22 mouse cellular contexts compared by ENCODE assay signal in genomic region chr9:63356721-63357120, GRCm38 (mm10). TPM values are rescaled to one million over a fixed set of nuclear protein-coding genes. Genes with fewer than 3 reads are reported as not detected.
DNase-seq lines count a peak whose midpoint lies in the region; ATAC-seq and TF ChIP-seq lines count a peak whose summit lies in the region.
"Had no signal": no experiment of that assay in that cellular context is flagged by ENCODE, and none has a peak within 500 bp of the region (broad histone marks: within the 10 kb centered on the region; RNA-seq: fewer than 3 reads in every experiment).

No protein-coding gene starts in this region.

- H3K9me3 ChIP-seq in kidney, embryonic 15.5 days (replicated peaks) = no peaks in the 10 kb centered on the region
- H3K9me3 ChIP-seq: embryonic facial prominence, embryonic 13.5 days; embryonic facial prominence, embryonic 15.5 days; forebrain, embryonic 10.5 days; forebrain, embryonic 12.5 days had no signal

- H3K27me3 ChIP-seq in kidney, embryonic 15.5 days = no peaks in the 10 kb centered on the region
- H3K27me3 ChIP-seq: embryonic facial prominence, embryonic 13.5 days; embryonic facial prominence, embryonic 15.5 days; forebrain, embryonic 12.5 days had no signal

- no peak overlapping the region for H3K4me2 ChIP-seq in kidney, embryonic 15.5 days
- H3K4me2 ChIP-seq: embryonic facial prominence, embryonic 13.5 days; embryonic facial prominence, embryonic 15.5 days; forebrain, embryonic 12.5 days had no signal

- no peak overlapping the region for H3K9ac ChIP-seq in kidney, embryonic 15.5 days
- H3K9ac ChIP-seq: embryonic facial prominence, embryonic 13.5 days; embryonic facial prominence, embryonic 15.5 days; forebrain, embryonic 12.5 days had no signal

- H3K4me1 ChIP-seq in kidney, embryonic 15.5 days = peaks cover 23% of the 10 kb centered on the region
- H3K4me1 ChIP-seq: embryonic facial prominence, embryonic 13.5 days; embryonic facial prominence, embryonic 15.5 days; forebrain, embryonic 10.5 days; forebrain, embryonic 12.5 days had no signal

- no peak overlapping the region for H3K4me3 ChIP-seq in kidney, embryonic 15.5 days (replicated peaks)
- H3K4me3 ChIP-seq in layer of hippocampus, adult 2 months = no peak overlapping the region
- H3K4me3 ChIP-seq: embryonic facial prominence, embryonic 13.5 days; embryonic facial prominence, embryonic 15.5 days; erythroblast, embryonic 14.5 days; forebrain, embryonic 10.5 days; forebrain, embryonic 12.5 days had no signal

- peak; percentile 62 for DNase-seq in adrenal gland, adult 2 months
- no peak for DNase-seq in adrenal gland, postnatal 25 days
- no peak for DNase-seq in kidney, adult 9 months
- no peak for DNase-seq in layer of hippocampus, adult 2 months (ENCODE audit: low spot score in 2 of 2)
- no peak for DNase-seq in layer of hippocampus, adult 9-10 months (ENCODE audit: low spot score)
- DNase-seq in 416B (ENCODE audit: low read depth) = peak; percentile 58
- DNase-seq: adrenal gland, postnatal 10 days; cerebellum, adult 11 months; cerebellum, adult 18-20 months; cerebellum, adult 8-10 months; cerebellum, adult 9-11 months; cerebellum, postnatal 14 days; cerebellum, postnatal 36 days; embryo, embryonic 11 days had no signal

- ATAC-seq in kidney, embryonic 15.5 days (replicated peaks; ENCODE audit: low FRiP score) = no peak
- ATAC-seq: forebrain, embryonic 14.5 days; forebrain, embryonic 16.5 days had no signal

- 48% methylated on average over 4 of the region's 4 CpGs for WGBS in kidney, embryonic 15.5 days

- TF ChIP-seq CTCF in layer of hippocampus, adult 2 months (conservative IDR thresholded peaks at IDR 0.05) = no peak

- 0 out of 2 replicates have a peak overlapping the region, but pooled peaks have one; percentile 3 for H3K27ac ChIP-seq in kidney, embryonic 15.5 days
- peak overlapping the region; percentile 41; the same call in 1 of the 2 replicates for H3K27ac ChIP-seq in layer of hippocampus, adult 2 months
- H3K27ac ChIP-seq: embryonic facial prominence, embryonic 13.5 days; embryonic facial prominence, embryonic 15.5 days; forebrain, embryonic 10.5 days; forebrain, embryonic 12.5 days had no signal

- 0 out of 2 replicates have a peak, but pooled peaks cover 3% of the 10 kb centered on the region for H3K36me3 ChIP-seq in kidney, embryonic 15.5 days
- H3K36me3 ChIP-seq: embryonic facial prominence, embryonic 15.5 days had no signal

RNA-seq across cellular contexts. Expression of gene Map2k5, which starts 21.0 kb away (rescaled TPM):
- total RNA-seq in adrenal gland, adult 2 months (2021) = 10 to 100 TPM; 23.9 to 31.1 TPM
- polyA plus RNA-seq in adrenal gland, adult 2 months (2012; rRNA removed) = 86.9 and 96.0 TPM in 2 replicates
- total RNA-seq in adrenal gland, postnatal 25 days (2021) = 35.5 and 50.7 TPM in 2 replicates
- polyA plus RNA-seq in kidney, embryonic 15.5 days (2015; fragmentation: Nextera tagmentation; extraction: Ambion mirVana) = 33.6 and 34.0 TPM in 2 replicates
- 10 to 100 TPM; 33.2 to 36.1 TPM for total RNA-seq in layer of hippocampus, adult 2 months (2021)

RNA-seq across cellular contexts. Expression of gene 2300009A05Rik, which starts 42.3 kb away (rescaled TPM):
- 10 to 100 TPM; 43.3 to 50.5 TPM for total RNA-seq in adrenal gland, adult 2 months (2021)
- polyA plus RNA-seq in adrenal gland, adult 2 months (2012; rRNA removed) = 228 and 230 TPM in 2 replicates
- total RNA-seq in adrenal gland, postnatal 25 days (2021) = 69.3 and 70.0 TPM in 2 replicates
- 53.2 and 57.6 TPM in 2 replicates for polyA plus RNA-seq in kidney, embryonic 15.5 days (2015; fragmentation: Nextera tagmentation; extraction: Ambion mirVana)
- 10 to 100 TPM; 33.7 to 33.8 TPM for total RNA-seq in layer of hippocampus, adult 2 months (2021)

Comparison
In these comparisons a context has a peak if more than half of its experiments do, and no peak if none do; other contexts are left out.
1. DNase-seq: peak in adrenal gland, adult 2 months (single experiment) and 416B (single experiment); none in adrenal gland, postnatal 25 days (single experiment), kidney, adult 9 months (single experiment), layer of hippocampus, adult 2 months (0 of 2) and layer of hippocampus, adult 9-10 months (single experiment).